Comparison of ENCODE assay signal across 18 mouse cellular contexts in genomic region chr19:5530138-5530524, GRCm38 (mm10). TPM values are rescaled to one million over a fixed set of nuclear protein-coding genes. Genes with fewer than 3 reads are reported as not detected.
DNase-seq lines count a peak whose midpoint lies in the region; ATAC-seq and TF ChIP-seq lines count a peak whose summit lies in the region.
"Had no signal": no experiment of that assay in that cellular context is flagged by ENCODE, and none has a peak within 500 bp of the region (broad histone marks: within the 10 kb centered on the region; RNA-seq: fewer than 3 reads in every experiment).

No protein-coding gene starts in this region.

- H3K9me3 ChIP-seq in heart, embryonic 15.5 days (replicated peaks), result no peaks in the 10 kb centered on the region
- no peaks in the 10 kb centered on the region for H3K9me3 ChIP-seq in lung, embryonic 14.5 days (ENCODE audit: low read depth, low read length)
- no peaks in the 10 kb centered on the region for H3K9me3 ChIP-seq in hindbrain, postnatal 0 days (ENCODE audit: low read length)
- no peaks in the 10 kb centered on the region for H3K9me3 ChIP-seq in neural tube, embryonic 15.5 days (replicated peaks)
- H3K9me3 ChIP-seq: forebrain, embryonic 12.5 days; megakaryocyte, embryonic 14.5 days had no signal

- intact Hi-C loops in left cerebral cortex, adult 2 months (cut with DNase I), result no loop called here

- no peaks in the 10 kb centered on the region for H3K36me3 ChIP-seq in heart, embryonic 15.5 days
- no peaks in the 10 kb centered on the region for H3K36me3 ChIP-seq in lung, embryonic 14.5 days (ENCODE audit: insufficient read depth)
- no peaks in the 10 kb centered on the region for H3K36me3 ChIP-seq in hindbrain, postnatal 0 days (ENCODE audit: insufficient read depth, low read length)
- H3K36me3 ChIP-seq in neural tube, embryonic 15.5 days, result no peaks in the 10 kb centered on the region
- H3K36me3 ChIP-seq: forebrain, embryonic 12.5 days had no signal

- H3K4me2 ChIP-seq in heart, embryonic 15.5 days, result peak overlapping the region; percentile 59; the same call in 1 of the 2 replicates
- H3K4me2 ChIP-seq in lung, embryonic 14.5 days, result peak overlapping the region; percentile 61; the same call in 1 of the 2 replicates
- H3K4me2 ChIP-seq in hindbrain, postnatal 0 days (ENCODE audit: low read depth, low read length), result peak overlapping the region; percentile 50; the same call in 1 of the 2 replicates
- H3K4me2 ChIP-seq in neural tube, embryonic 15.5 days, result peak overlapping the region; percentile 48; the same call in 1 of the 2 replicates

- H3K27ac ChIP-seq in heart, embryonic 15.5 days, result no peak overlapping the region
- no peak overlapping the region for H3K27ac ChIP-seq in lung, embryonic 14.5 days (ENCODE audit: low read depth)
- H3K27ac ChIP-seq in hindbrain, postnatal 0 days, result no peak overlapping the region
- H3K27ac ChIP-seq in neural tube, embryonic 15.5 days (replicated peaks), result no peak overlapping the region
- H3K27ac ChIP-seq in left cerebral cortex, adult 2 months, result no peak overlapping the region
- H3K27ac ChIP-seq: forebrain, embryonic 12.5 days had no signal

- H3K4me1 ChIP-seq in heart, embryonic 15.5 days (replicated peaks), result peaks cover 5% of the 10 kb centered on the region
- 0 out of 2 replicates have a peak, but pooled peaks cover 5% of the 10 kb centered on the region for H3K4me1 ChIP-seq in lung, embryonic 14.5 days (ENCODE audit: insufficient read depth)
- H3K4me1 ChIP-seq in hindbrain, postnatal 0 days (ENCODE audit: insufficient read depth, low read length), result no peaks in the 10 kb centered on the region
- H3K4me1 ChIP-seq in neural tube, embryonic 15.5 days, result peaks cover 15% of the 10 kb centered on the region

- WGBS in heart, embryonic 15.5 days, result 66% methylated on average over 7 of the region's 7 CpGs
- WGBS in lung, embryonic 14.5 days, result 54% methylated on average over 7 of the region's 7 CpGs
- WGBS in hindbrain, postnatal 0 days, result 14% methylated on average over 7 of the region's 7 CpGs
- WGBS in neural tube, embryonic 15.5 days, result 23% methylated on average over 7 of the region's 7 CpGs

- 0 out of 2 replicates have a peak, but pooled peaks cover 4% of the 10 kb centered on the region for H3K27me3 ChIP-seq in heart, embryonic 15.5 days
- no peaks in the 10 kb centered on the region for H3K27me3 ChIP-seq in lung, embryonic 14.5 days (ENCODE audit: insufficient read depth, low read length)
- no peaks in the 10 kb centered on the region for H3K27me3 ChIP-seq in hindbrain, postnatal 0 days (ENCODE audit: insufficient read depth, low read length)
- H3K27me3 ChIP-seq in neural tube, embryonic 15.5 days (replicated peaks), result peaks cover 8% of the 10 kb centered on the region; the same call in 1 of the 2 replicates

- no peak overlapping the region for H3K4me3 ChIP-seq in heart, embryonic 15.5 days
- no peak overlapping the region for H3K4me3 ChIP-seq in lung, embryonic 14.5 days (ENCODE audit: low read depth, low read length)
- no peak overlapping the region for H3K4me3 ChIP-seq in hindbrain, postnatal 0 days (ENCODE audit: low read length)
- no peak overlapping the region for H3K4me3 ChIP-seq in neural tube, embryonic 15.5 days (replicated peaks)
- no peak overlapping the region; the same call in 1 of the 2 replicates for H3K4me3 ChIP-seq in left cerebral cortex, adult 2 months

- no peak for DNase-seq in heart, adult 11 months
- no peak for DNase-seq in lung, embryonic 14.5 days
- no peak for DNase-seq in lung, adult 18-20 months
- no peak for DNase-seq in hindbrain, postnatal 0 days (ENCODE audit: low spot score)
- DNase-seq in left cerebral cortex, adult 2 months (ENCODE audit: extremely low spot score in 1 of 2, low spot score in 2 of 2), result no peak
- no peak for DNase-seq in layer of hippocampus, adult 9-11 months
- DNase-seq: adrenal gland, adult 8-10 months; gastrocnemius, postnatal 36 days; heart, postnatal 36 days; spleen, adult 18-20 months; thymus, adult 2 months had no signal

- no peak for TF ChIP-seq CTCF in lung, embryonic 14.5 days (IDR thresholded peaks at IDR 0.05; ENCODE audit: low read depth)
- no peak for TF ChIP-seq CTCF in hindbrain, postnatal 0 days (IDR thresholded peaks at IDR 0.05; ENCODE audit: low read depth)
- TF ChIP-seq CTCF in left cerebral cortex, adult 2 months (IDR thresholded peaks at IDR 0.05), result no peak

- no peak for ATAC-seq in heart, embryonic 15.5 days (replicated peaks; ENCODE audit: insufficient number of reproducible peaks, insufficient read depth, low FRiP score, low read depth)
- ATAC-seq in lung, embryonic 14.5 days (ENCODE audit: insufficient read depth), result no peak
- ATAC-seq in hindbrain, postnatal 0 days, result no peak
- no peak for ATAC-seq in neural tube, embryonic 15.5 days (ENCODE audit: low FRiP score)

- no peak overlapping the region for H3K9ac ChIP-seq in heart, embryonic 15.5 days
- H3K9ac ChIP-seq in lung, embryonic 14.5 days, result no peak overlapping the region
- no peak overlapping the region for H3K9ac ChIP-seq in hindbrain, postnatal 0 days (replicated peaks; ENCODE audit: low read length)
- no peak overlapping the region for H3K9ac ChIP-seq in neural tube, embryonic 15.5 days (replicated peaks)
- H3K9ac ChIP-seq: forebrain, embryonic 12.5 days had no signal

RNA-seq across cellular contexts. Expression of gene Snx32, which starts 19.8 kb away (rescaled TPM):
- 15.8 and 17.6 TPM in 2 replicates for polyA plus RNA-seq in heart, embryonic 15.5 days (2015; fragmentation: Nextera tagmentation; extraction: Ambion mirVana)
- 6.0 and 6.7 TPM in 2 replicates for polyA plus RNA-seq in lung, embryonic 14.5 days (2014; fragmentation: Nextera tagmentation; extraction: Ambion mirVana)
- 78.0 and 79.0 TPM in 2 replicates for total RNA-seq in hindbrain, postnatal 0 days (2014; rRNA removed)
- polyA plus RNA-seq in hindbrain, postnatal 0 days (2015; fragmentation: Nextera tagmentation; extraction: Ambion mirVana), result 75.0 and 79.6 TPM in 2 replicates
- 82.1 and 103 TPM in 2 replicates for polyA plus RNA-seq in neural tube, embryonic 15.5 days (2015; fragmentation: Nextera tagmentation; extraction: Ambion mirVana)
- total RNA-seq in left cerebral cortex, adult 2 months (2021), result 10 to 100 TPM; 81.5 to 89.0 TPM

RNA-seq across cellular contexts. Expression of gene 1700020D05Rik, which starts 26.5 kb away (rescaled TPM):
- polyA plus RNA-seq in heart, embryonic 15.5 days (2015; fragmentation: Nextera tagmentation; extraction: Ambion mirVana), result 0.14 and 0.16 TPM in 2 replicates
- polyA plus RNA-seq in lung, embryonic 14.5 days (2014; fragmentation: Nextera tagmentation; extraction: Ambion mirVana), result 0.18 TPM in 1 of 2 replicates, not detected in the other
- total RNA-seq in hindbrain, postnatal 0 days (2014; rRNA removed), result 3.8 and 4.8 TPM in 2 replicates
- not detected in 2 replicates for polyA plus RNA-seq in hindbrain, postnatal 0 days (2015; fragmentation: Nextera tagmentation; extraction: Ambion mirVana)
- 0.20 and 0.42 TPM in 2 replicates for polyA plus RNA-seq in neural tube, embryonic 15.5 days (2015; fragmentation: Nextera tagmentation; extraction: Ambion mirVana)
- total RNA-seq in left cerebral cortex, adult 2 months (2021), result 1 to 10 TPM; 8.0 to 9.2 TPM
- total RNA-seq: common myeloid progenitor, adult 5-6 weeks had no signal
- polyA plus RNA-seq: liver, embryonic 11.5 days had no signal

RNA-seq across cellular contexts. Expression of gene Ovol1, which starts 30.3 kb away (rescaled TPM):
- polyA plus RNA-seq in heart, embryonic 15.5 days (2015; fragmentation: Nextera tagmentation; extraction: Ambion mirVana), result 0.25 and 0.87 TPM in 2 replicates
- polyA plus RNA-seq in lung, embryonic 14.5 days (2014; fragmentation: Nextera tagmentation; extraction: Ambion mirVana), result 0.89 and 1.0 TPM in 2 replicates
- not detected in 2 replicates for total RNA-seq in hindbrain, postnatal 0 days (2014; rRNA removed)
- polyA plus RNA-seq in hindbrain, postnatal 0 days (2015; fragmentation: Nextera tagmentation; extraction: Ambion mirVana), result 0.25 TPM in 1 of 2 replicates, not detected in the other
- 0.06 and 2.0 TPM in 2 replicates for polyA plus RNA-seq in neural tube, embryonic 15.5 days (2015; fragmentation: Nextera tagmentation; extraction: Ambion mirVana)
- total RNA-seq in left cerebral cortex, adult 2 months (2021), result not detected
- total RNA-seq: adrenal gland, adult 8-10 months; common myeloid progenitor, adult 5-6 weeks; gastrocnemius, postnatal 36 days; heart, postnatal 36 days; layer of hippocampus, postnatal 25 days had no signal

RNA-seq across cellular contexts. Expression of gene Ap5b1, which starts 37.7 kb away (rescaled TPM):
- 2.0 and 4.5 TPM in 2 replicates for polyA plus RNA-seq in heart, embryonic 15.5 days (2015; fragmentation: Nextera tagmentation; extraction: Ambion mirVana)
- polyA plus RNA-seq in lung, embryonic 14.5 days (2014; fragmentation: Nextera tagmentation; extraction: Ambion mirVana), result 3.7 and 4.2 TPM in 2 replicates
- 15.0 and 19.3 TPM in 2 replicates for total RNA-seq in hindbrain, postnatal 0 days (2014; rRNA removed)
- polyA plus RNA-seq in hindbrain, postnatal 0 days (2015; fragmentation: Nextera tagmentation; extraction: Ambion mirVana), result 2.3 and 2.6 TPM in 2 replicates
- 2.7 and 4.7 TPM in 2 replicates for polyA plus RNA-seq in neural tube, embryonic 15.5 days (2015; fragmentation: Nextera tagmentation; extraction: Ambion mirVana)
- total RNA-seq in left cerebral cortex, adult 2 months (2021), result 1 to 10 TPM; 5.4 to 6.0 TPM

RNA-seq across cellular contexts. Expression of gene Cfl1, which starts 39.9 kb away (rescaled TPM):
- 1,578 and 1,766 TPM in 2 replicates for polyA plus RNA-seq in heart, embryonic 15.5 days (2015; fragmentation: Nextera tagmentation; extraction: Ambion mirVana)
- polyA plus RNA-seq in lung, embryonic 14.5 days (2014; fragmentation: Nextera tagmentation; extraction: Ambion mirVana), result 3,236 and 3,318 TPM in 2 replicates
- total RNA-seq in hindbrain, postnatal 0 days (2014; rRNA removed), result 1,468 and 1,477 TPM in 2 replicates
- 3,076 and 3,214 TPM in 2 replicates for polyA plus RNA-seq in hindbrain, postnatal 0 days (2015; fragmentation: Nextera tagmentation; extraction: Ambion mirVana)
- 3,233 and 3,320 TPM in 2 replicates for polyA plus RNA-seq in neural tube, embryonic 15.5 days (2015; fragmentation: Nextera tagmentation; extraction: Ambion mirVana)
- 1,000 to 10,000 TPM; 1,296 to 1,301 TPM for total RNA-seq in left cerebral cortex, adult 2 months (2021)
